Mouse (Mus musculus): ENCODE measurements at regions not wholly inside any gene's neighbourhood (a gene's known extent, or its start where the extent isn't known, plus 50 kb on each side); places are given as distances from the start of the nearest gene placed in this dataset.

GRCm38 (mm10) chr19:25971210-25971609 lies 299.0 kb downstream of the Dmrt2 start:
- no peak for TF ChIP-seq CTCF (IDR thresholded peaks at IDR 0.05; ENCODE audit: control insufficient read depth, insufficient read depth, low read length)
- TF ChIP-seq POLR2A (IDR thresholded peaks at IDR 0.05; ENCODE audit: borderline replicate concordance, control insufficient read depth, low read depth, low read length): no peak
- no peaks in the 10 kb centered on the region for H3K4me1 ChIP-seq (ENCODE audit: control insufficient read depth, insufficient read depth, low read length)
- H3K27ac ChIP-seq (ENCODE audit: control insufficient read depth, insufficient read depth, low read depth, low read length, poor library complexity): no peak overlapping the region
- no peak overlapping the region for H3K4me3 ChIP-seq (replicated peaks; ENCODE audit: control insufficient read depth, low read depth, low read length)
- WGBS: 64% methylated on average over 5 of the region's 5 CpGs

GRCm38 (mm10) chr19:25975202-25975601 lies 303.0 kb downstream of the Dmrt2 start:
- H3K27ac ChIP-seq (ENCODE audit: control insufficient read depth, insufficient read depth, low read depth, low read length, poor library complexity): no peak overlapping the region
- H3K4me3 ChIP-seq (replicated peaks; ENCODE audit: control insufficient read depth, low read depth, low read length): no peak overlapping the region
- no peak for TF ChIP-seq POLR2A (IDR thresholded peaks at IDR 0.05; ENCODE audit: borderline replicate concordance, control insufficient read depth, low read depth, low read length)
- TF ChIP-seq CTCF (IDR thresholded peaks at IDR 0.05; ENCODE audit: control insufficient read depth, insufficient read depth, low read length): no peak
- no peaks in the 10 kb centered on the region for H3K4me1 ChIP-seq (ENCODE audit: control insufficient read depth, insufficient read depth, low read length)

- H3K27ac ChIP-seq (ENCODE audit: control insufficient read depth, insufficient read depth, low read depth, low read length, poor library complexity): no peak overlapping the region
- H3K4me1 ChIP-seq (ENCODE audit: control insufficient read depth, insufficient read depth, low read length): no peaks in the 10 kb centered on the region
- H3K4me3 ChIP-seq (replicated peaks; ENCODE audit: control insufficient read depth, low read depth, low read length): no peak overlapping the region
- TF ChIP-seq CTCF (IDR thresholded peaks at IDR 0.05; ENCODE audit: control insufficient read depth, insufficient read depth, low read length) (no peak), POLR2A (IDR thresholded peaks at IDR 0.05; ENCODE audit: borderline replicate concordance, control insufficient read depth, low read depth, low read length) (no peak)
- WGBS: 70% methylated on average over 4 of the region's 4 CpGs
Measured at GRCm38 (mm10) chr19:25980308-25980707, 308.1 kb downstream of the Dmrt2 start.

GRCm38 (mm10) chr19:26014620-26015180 lies 342.5 kb downstream of the Dmrt2 start:
- no peaks in the 10 kb centered on the region for H3K4me1 ChIP-seq (ENCODE audit: control insufficient read depth, insufficient read depth, low read length)
- no peak overlapping the region for H3K27ac ChIP-seq (ENCODE audit: control insufficient read depth, insufficient read depth, low read depth, low read length, poor library complexity)
- WGBS: 61% methylated on average over 8 of the region's 8 CpGs

DNA sequence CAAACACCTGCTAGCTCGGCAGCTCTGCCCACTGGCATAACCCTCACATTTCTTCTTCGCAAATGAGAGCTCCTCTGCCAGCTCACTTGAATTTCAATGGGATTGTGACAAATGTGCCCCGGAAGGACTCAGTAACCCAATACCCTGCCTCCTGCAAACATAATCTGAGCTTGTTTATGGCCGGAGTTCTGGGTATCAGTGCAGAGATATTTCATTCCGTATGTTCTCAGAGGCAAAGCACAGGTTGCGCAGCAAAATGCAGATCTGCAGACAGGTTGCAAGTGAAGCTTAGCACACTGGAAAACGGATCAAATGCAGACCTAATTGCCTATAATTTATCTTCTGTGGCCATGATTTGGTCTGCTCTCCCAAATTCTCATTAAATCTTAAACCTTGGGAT lies 348.9 kb downstream of the Dmrt2 start:
- WGBS: 75% methylated on average over 7 of the region's 7 CpGs
- Histone ChIP-seq H3K27ac (ENCODE audit: control insufficient read depth, insufficient read depth, low read depth, low read length, poor library complexity) (no peak overlapping the region), H3K4me3 (replicated peaks; ENCODE audit: control insufficient read depth, low read depth, low read length) (no peak overlapping the region), H3K4me1 (ENCODE audit: control insufficient read depth, insufficient read depth, low read length) (no peaks in the 10 kb centered on the region)
- TF ChIP-seq CTCF (IDR thresholded peaks at IDR 0.05; ENCODE audit: control insufficient read depth, insufficient read depth, low read length) (no peak), POLR2A (IDR thresholded peaks at IDR 0.05; ENCODE audit: borderline replicate concordance, control insufficient read depth, low read depth, low read length) (no peak)

More at GRCm38 (mm10) chr19:26014620-26015180, 342.5 kb downstream of the Dmrt2 start:
- no peak for TF ChIP-seq CTCF (IDR thresholded peaks at IDR 0.05; ENCODE audit: control insufficient read depth, insufficient read depth, low read length)
- no peak for TF ChIP-seq POLR2A (IDR thresholded peaks at IDR 0.05; ENCODE audit: borderline replicate concordance, control insufficient read depth, low read depth, low read length)
- no peak overlapping the region for H3K4me3 ChIP-seq (replicated peaks; ENCODE audit: control insufficient read depth, low read depth, low read length)

DNA sequence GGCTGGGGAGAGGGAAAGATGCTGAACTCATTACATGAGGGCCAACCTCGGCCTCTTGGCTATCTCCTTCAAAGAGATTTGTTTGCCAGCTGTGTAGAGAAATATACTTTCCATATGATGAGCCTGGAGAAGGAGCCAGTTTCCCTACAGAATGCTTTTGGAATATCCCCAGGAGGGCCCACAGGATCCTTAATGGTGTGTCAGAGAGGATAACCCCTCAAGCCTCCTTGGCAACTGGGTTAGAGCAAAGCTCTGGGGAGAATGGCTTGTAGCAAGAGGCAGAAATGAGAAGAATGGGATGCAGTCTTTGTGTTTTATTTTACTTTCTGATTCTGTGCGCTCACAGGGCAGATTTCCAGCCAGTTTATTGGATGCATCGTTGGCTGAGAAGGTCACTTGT lies 353.9 kb downstream of the Dmrt2 start:
- TF ChIP-seq CTCF (IDR thresholded peaks at IDR 0.05; ENCODE audit: control insufficient read depth, insufficient read depth, low read length): no peak
- TF ChIP-seq POLR2A (IDR thresholded peaks at IDR 0.05; ENCODE audit: borderline replicate concordance, control insufficient read depth, low read depth, low read length): no peak
- 75% methylated on average over 3 of the region's 3 CpGs for WGBS
- Histone ChIP-seq H3K27ac (ENCODE audit: control insufficient read depth, insufficient read depth, low read depth, low read length, poor library complexity) (no peak overlapping the region), H3K4me1 (ENCODE audit: control insufficient read depth, insufficient read depth, low read length) (no peaks in the 10 kb centered on the region), H3K4me3 (replicated peaks; ENCODE audit: control insufficient read depth, low read depth, low read length) (no peak overlapping the region)

DNA sequence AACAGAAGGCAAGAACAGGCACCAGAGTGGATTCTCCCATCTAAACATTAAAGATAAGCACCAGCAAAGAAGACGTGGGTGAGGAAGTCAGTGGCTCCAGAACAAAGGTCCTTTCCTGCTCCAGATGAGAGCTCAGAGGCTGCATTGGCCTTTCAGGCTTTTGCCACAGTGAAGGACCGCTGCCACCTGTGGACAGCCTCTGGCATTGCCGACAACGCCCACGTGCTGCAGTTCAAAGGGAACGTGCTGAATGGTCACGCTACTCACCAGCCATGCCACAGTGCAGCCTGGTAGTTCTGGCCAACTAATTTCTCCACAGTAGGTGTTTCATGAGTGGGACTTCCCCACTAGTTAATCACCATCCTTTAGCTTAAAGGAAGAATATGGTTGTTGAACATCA lies 365.1 kb downstream of the Dmrt2 start:
- Histone ChIP-seq H3K27ac (ENCODE audit: control insufficient read depth, insufficient read depth, low read depth, low read length, poor library complexity) (no peak overlapping the region), H3K4me1 (ENCODE audit: control insufficient read depth, insufficient read depth, low read length) (no peaks in the 10 kb centered on the region), H3K4me3 (replicated peaks; ENCODE audit: control insufficient read depth, low read depth, low read length) (no peak overlapping the region)
- WGBS: 11% methylated on average over 7 of the region's 7 CpGs
- TF ChIP-seq CTCF (IDR thresholded peaks at IDR 0.05; ENCODE audit: control insufficient read depth, insufficient read depth, low read length) (peak; percentile 14; the same call in 1 of the 2 replicates), POLR2A (IDR thresholded peaks at IDR 0.05; ENCODE audit: borderline replicate concordance, control insufficient read depth, low read depth, low read length) (no peak)

- no peak overlapping the region for H3K27ac ChIP-seq (ENCODE audit: control insufficient read depth, insufficient read depth, low read depth, low read length, poor library complexity)
- 71% methylated on average over 9 of the region's 9 CpGs for WGBS
- TF ChIP-seq CTCF (IDR thresholded peaks at IDR 0.05; ENCODE audit: control insufficient read depth, insufficient read depth, low read length) (no peak), POLR2A (IDR thresholded peaks at IDR 0.05; ENCODE audit: borderline replicate concordance, control insufficient read depth, low read depth, low read length) (no peak)
- H3K4me1 ChIP-seq (ENCODE audit: control insufficient read depth, insufficient read depth, low read length): no peaks in the 10 kb centered on the region
- H3K4me3 ChIP-seq (replicated peaks; ENCODE audit: control insufficient read depth, low read depth, low read length): no peak overlapping the region
Measured at GRCm38 (mm10) chr19:26051478-26052215, 379.4 kb downstream of the Dmrt2 start.

All from bone marrow, adult 2 months (tissue).